Mouse (Mus musculus) liver, postnatal 0 days (tissue): Measurements from ENCODE around the gene Tchh.

Experiments
- CTCF ChIP-seq: sonication (generic); IDR thresholded peaks from 2 replicates; pipeline ENCODE4 v1.5.1; 2016; ENCODE audit warnings: antibody characterized with exemption, low read depth
- EP300 ChIP-seq: IDR thresholded peaks from 2 replicates; pipeline ENCODE4 v1.6.1; 2016; ENCODE audit warnings: antibody characterized with exemption, low read depth, mild to moderate bottlenecking

- TF ChIP-seq CTCF (peak; percentile 14; the same call in 1 of the 2 replicates), EP300 (no peak)
Observed at GRCm38 (mm10) chr3:93446128-93446755, 4.1 kb downstream of the Tchh start.
